Mouse (Mus musculus) neural tube, embryonic 12.5 days (tissue): ENCODE data around the gene Arfgef2. TPM values are rescaled to one million over a fixed set of nuclear protein-coding genes. Genes with fewer than 3 reads are reported as not detected.

Source experiments
- ATAC-seq: fragments of 200-750 bp; cut with Nextera tagmentation; 2 replicates; pipeline ENCODE4 v1.8.0; 2017; ENCODE audit warnings: low read depth, mild to moderate bottlenecking, moderate TSS enrichment, moderate library complexity; ENCODE audit not compliant: low FRiP score
- H3K27ac ChIP-seq: fragments of 300-500 bp; sonication (generic); 2 replicates; pipeline ENCODE4 v1.5.1; 2016
- H3K27me3 ChIP-seq: fragments of 300-500 bp; sonication (generic); replicated peaks from 2 replicates; pipeline ENCODE4 v1.6.1; 2016; ENCODE audit warnings: mild to moderate bottlenecking
- H3K36me3 ChIP-seq: fragments of 300-500 bp; sonication (generic); 2 replicates; pipeline ENCODE4 v1.6.1; 2016; ENCODE audit warnings: mild to moderate bottlenecking
- H3K4me1 ChIP-seq: fragments of 300-500 bp; sonication (generic); 2 replicates; pipeline ENCODE4 v1.6.1; 2016
- H3K4me2 ChIP-seq: fragments of 300-500 bp; sonication (generic); replicated peaks from 2 replicates; pipeline ENCODE4 v1.6.1; 2016; ENCODE audit warnings: mild to moderate bottlenecking
- H3K4me3 ChIP-seq: fragments of 300-500 bp; sonication (generic); 2 replicates; pipeline ENCODE4 v1.5.1; 2016
- H3K9ac ChIP-seq: fragments of 300-500 bp; sonication (generic); 2 replicates; pipeline ENCODE4 v1.6.1; 2016; ENCODE audit warnings: mild to moderate bottlenecking
- H3K9me3 ChIP-seq: fragments of 300-500 bp; sonication (generic); 2 replicates; pipeline ENCODE4 v1.6.1; 2016; ENCODE audit warnings: mild to moderate bottlenecking
- WGBS: fragments of 180-500 bp; shearing (Covaris S2); methylation state at CpG from one replicate; pipeline ENCODE4 v1.1.7; 2016; 5-methylcytosine and 5-hydroxymethylcytosine counted together
- polyA plus RNA-seq: library from polyadenylated mRNA; unstranded; fragments of >200 nt; fragmentation: Nextera tagmentation; extraction: Ambion mirVana; gene quantifications from 2 replicates; pipeline ENCODE4 v1.2.1, GENCODE M21; 2016

Gene Arfgef2
- polyA plus RNA-seq, 1 experiment from 2014 or later = 5.7 TPM

GRCm38 (mm10) chr2:166870899-166871298 lies 65.5 kb downstream of the Arfgef2 start:
- no peaks in the 10 kb centered on the region for H3K9me3 ChIP-seq
- no peak overlapping the region for H3K9ac ChIP-seq
- H3K27me3 ChIP-seq = no peaks in the 10 kb centered on the region
- H3K4me1 ChIP-seq = no peaks in the 10 kb centered on the region
- no peak overlapping the region for H3K27ac ChIP-seq
- peaks cover 57% of the 10 kb centered on the region for H3K36me3 ChIP-seq
- H3K4me2 ChIP-seq = no peak overlapping the region
- 94% methylated on average over 10 of the region's 10 CpGs for WGBS
- ATAC-seq = no peak
- no peak overlapping the region for H3K4me3 ChIP-seq

DNA sequence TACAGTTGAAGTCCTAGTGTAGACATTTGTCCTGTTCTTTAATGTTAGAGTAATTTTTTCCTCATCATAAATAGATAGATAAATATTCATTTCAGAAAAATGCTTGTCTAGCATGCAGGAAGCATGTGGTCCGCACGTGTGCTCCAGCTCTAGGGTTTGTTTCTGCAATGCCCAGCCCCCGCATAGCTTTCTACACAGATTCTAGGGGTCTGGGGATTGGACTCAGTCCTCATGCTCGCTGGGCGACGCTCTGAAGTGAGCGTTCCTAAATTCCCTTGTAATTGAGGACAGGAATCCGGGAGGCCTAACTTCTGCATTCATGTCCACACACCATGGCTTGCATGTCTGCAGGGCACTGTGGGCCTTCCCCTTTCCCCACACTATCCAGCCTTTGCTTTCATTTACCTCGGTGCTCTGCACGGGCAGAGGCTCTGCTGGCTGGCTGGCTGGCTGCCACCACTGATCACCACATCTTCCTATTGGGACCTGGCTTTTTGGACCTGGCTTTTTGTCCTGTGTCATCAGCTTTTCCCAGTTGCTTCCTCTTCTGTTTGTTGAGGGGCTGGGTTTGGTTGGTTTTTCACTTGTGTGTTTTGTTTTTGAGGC lies 69.4 kb downstream of the Arfgef2 start:
- no peak overlapping the region for H3K4me2 ChIP-seq
- no peak for ATAC-seq
- H3K36me3 ChIP-seq = peaks cover 47% of the 10 kb centered on the region
- no peak overlapping the region for H3K9ac ChIP-seq
- no peaks in the 10 kb centered on the region for H3K9me3 ChIP-seq
- H3K4me3 ChIP-seq = no peak overlapping the region
- H3K27me3 ChIP-seq = no peaks in the 10 kb centered on the region
- H3K4me1 ChIP-seq = no peaks in the 10 kb centered on the region
- WGBS = 84% methylated on average over 10 of the region's 10 CpGs
- no peak overlapping the region for H3K27ac ChIP-seq

DNA sequence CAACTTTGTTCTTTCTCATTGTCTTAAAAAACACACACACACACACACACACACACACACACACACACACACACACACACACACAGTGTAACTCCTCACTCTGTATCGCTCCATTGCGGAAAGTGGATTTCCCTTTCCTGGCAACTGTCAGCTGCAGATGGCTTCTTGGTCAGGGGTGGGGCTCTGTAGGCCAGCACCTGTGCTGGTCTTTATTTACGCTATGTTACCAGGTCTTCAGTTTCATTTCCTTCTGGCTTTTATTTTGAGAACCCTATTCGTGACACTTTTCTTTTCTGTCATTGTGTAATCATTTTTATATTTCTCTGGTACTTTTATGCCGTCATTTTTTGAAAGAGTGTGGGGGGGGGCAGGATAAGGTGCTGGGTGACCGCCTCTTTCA lies 70.2 kb downstream of the Arfgef2 start:
- no peaks in the 10 kb centered on the region for H3K27me3 ChIP-seq
- H3K4me2 ChIP-seq = no peak overlapping the region
- 93% methylated on average over 6 of the region's 6 CpGs for WGBS
- no peak for ATAC-seq
- no peaks in the 10 kb centered on the region for H3K9me3 ChIP-seq
- peaks cover 43% of the 10 kb centered on the region; the same call in 1 of the 2 replicates for H3K36me3 ChIP-seq
- no peaks in the 10 kb centered on the region for H3K4me1 ChIP-seq
- no peak overlapping the region for H3K9ac ChIP-seq
- H3K4me3 ChIP-seq = no peak overlapping the region
- no peak overlapping the region for H3K27ac ChIP-seq

DNA sequence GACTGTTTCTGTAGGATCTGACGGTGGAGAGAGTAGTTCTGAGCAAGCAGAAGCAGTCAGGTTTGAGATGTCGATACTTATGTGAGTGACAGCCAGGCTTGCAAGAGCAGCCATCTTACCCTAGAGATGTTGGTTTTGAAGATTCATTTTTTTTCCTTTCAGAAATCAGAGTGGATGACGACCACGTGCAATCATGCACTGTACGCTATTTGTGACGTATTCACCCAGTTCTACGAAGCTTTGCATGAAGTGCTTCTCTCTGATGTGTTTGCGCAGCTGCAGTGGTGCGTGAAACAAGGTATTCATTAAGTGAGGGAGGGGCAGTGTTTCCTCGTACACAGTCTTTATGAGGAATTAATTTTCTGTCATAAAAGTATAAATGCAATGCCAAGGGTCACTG lies 70.9 kb downstream of the Arfgef2 start:
- peaks cover 43% of the 10 kb centered on the region; the same call in 1 of the 2 replicates for H3K36me3 ChIP-seq
- H3K4me2 ChIP-seq = no peak overlapping the region
- H3K4me1 ChIP-seq = no peaks in the 10 kb centered on the region
- H3K27me3 ChIP-seq = no peaks in the 10 kb centered on the region
- H3K4me3 ChIP-seq = no peak overlapping the region
- 89% methylated on average over 10 of the region's 10 CpGs for WGBS
- no peak overlapping the region for H3K9ac ChIP-seq
- no peak overlapping the region for H3K27ac ChIP-seq
- ATAC-seq = no peak
- no peaks in the 10 kb centered on the region for H3K9me3 ChIP-seq

- Histone ChIP-seq H3K4me1 (no peaks in the 10 kb centered on the region), H3K4me3 (no peak overlapping the region), H3K27ac (no peak overlapping the region), H3K27me3 (no peaks in the 10 kb centered on the region), H3K36me3 (peaks cover 17% of the 10 kb centered on the region), H3K9ac (no peak overlapping the region), H3K4me2 (no peak overlapping the region), H3K9me3 (no peaks in the 10 kb centered on the region)
- WGBS = 94% methylated on average over 7 of the region's 7 CpGs
- ATAC-seq = no peak
These were observed 79.7 kb downstream of the Arfgef2 start for GRCm38 (mm10) chr2:166885066-166885465.

DNA sequence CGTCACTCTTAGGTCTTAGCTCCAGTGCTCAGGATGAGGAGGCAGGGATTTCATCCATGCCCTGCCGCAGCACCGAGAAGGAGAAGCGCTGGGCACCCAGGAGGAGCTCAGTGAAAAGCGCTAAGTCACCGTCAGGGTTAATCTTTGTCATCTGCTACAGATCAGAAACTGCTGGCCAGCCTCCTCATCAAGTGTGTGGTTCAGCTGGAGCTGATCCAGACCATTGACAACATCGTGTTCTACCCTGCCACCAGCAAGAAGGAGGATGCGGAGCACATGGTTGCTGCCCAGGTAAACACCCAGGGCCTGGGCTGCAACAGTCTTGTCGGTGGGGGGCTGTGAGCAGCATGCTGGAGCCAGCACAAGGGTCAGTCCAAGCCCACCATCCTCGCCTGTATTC lies 80.2 kb downstream of the Arfgef2 start:
- H3K4me1 ChIP-seq = no peaks in the 10 kb centered on the region
- H3K4me3 ChIP-seq = no peak overlapping the region
- 81% methylated on average over 10 of the region's 10 CpGs for WGBS
- no peak for ATAC-seq
- no peaks in the 10 kb centered on the region for H3K9me3 ChIP-seq
- no peaks in the 10 kb centered on the region for H3K27me3 ChIP-seq
- H3K4me2 ChIP-seq = no peak overlapping the region
- no peak overlapping the region for H3K9ac ChIP-seq
- H3K36me3 ChIP-seq = peaks cover 20% of the 10 kb centered on the region
- H3K27ac ChIP-seq = no peak overlapping the region

DNA sequence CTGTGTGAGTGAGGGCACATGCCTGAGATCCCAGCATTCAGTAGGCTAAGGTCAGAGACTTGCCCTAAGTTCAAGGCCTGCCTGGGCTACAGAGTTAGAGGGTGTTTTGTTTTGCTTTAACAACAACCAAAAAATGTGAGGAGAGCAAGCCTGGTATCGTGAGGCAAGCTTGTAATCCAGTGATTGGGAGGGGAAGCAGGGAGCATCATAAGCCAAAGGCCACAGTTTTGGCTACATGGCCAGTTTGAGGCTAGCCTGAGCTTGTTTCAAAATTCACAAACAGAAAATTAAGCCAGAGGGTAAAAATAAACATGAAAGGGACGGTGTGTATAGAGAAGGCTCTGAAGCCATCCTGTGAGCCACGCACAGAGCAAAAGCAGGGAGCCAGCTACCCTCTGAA lies 80.8 kb downstream of the Arfgef2 start:
- Histone ChIP-seq H3K4me1 (no peaks in the 10 kb centered on the region), H3K27me3 (no peaks in the 10 kb centered on the region), H3K36me3 (peaks cover 22% of the 10 kb centered on the region), H3K4me3 (no peak overlapping the region), H3K4me2 (no peak overlapping the region), H3K9ac (no peak overlapping the region), H3K27ac (no peak overlapping the region), H3K9me3 (no peaks in the 10 kb centered on the region)
- no peak for ATAC-seq
- 89% methylated on average over 3 of the region's 3 CpGs for WGBS

DNA sequence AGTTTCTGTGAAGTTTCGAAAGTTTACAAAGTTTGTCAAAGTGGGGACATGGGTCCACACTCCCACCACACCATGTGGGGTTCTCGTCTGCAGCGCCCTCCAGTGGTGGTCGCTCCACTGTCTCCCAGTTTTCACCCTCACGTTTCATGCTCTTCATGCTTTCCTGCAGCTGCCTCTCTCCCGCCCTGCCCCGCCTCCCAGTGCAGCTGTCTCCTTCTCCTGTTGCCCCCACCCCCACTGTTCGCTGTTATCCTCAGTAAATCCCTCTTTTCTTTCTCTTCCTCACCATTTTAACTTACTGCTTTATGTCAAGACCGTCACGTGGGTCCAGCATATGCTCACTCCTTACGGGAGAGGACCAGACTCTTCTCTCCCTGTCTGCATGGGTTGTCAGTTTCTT lies 82.4 kb downstream of the Arfgef2 start:
- no peak; the same call in 1 of the 2 replicates for ATAC-seq
- H3K4me3 ChIP-seq = no peak overlapping the region
- H3K27me3 ChIP-seq = no peaks in the 10 kb centered on the region
- H3K36me3 ChIP-seq = peaks cover 30% of the 10 kb centered on the region
- WGBS = 35% methylated on average over 11 of the region's 11 CpGs
- no peaks in the 10 kb centered on the region for H3K9me3 ChIP-seq
- H3K4me2 ChIP-seq = no peak overlapping the region
- no peaks in the 10 kb centered on the region for H3K4me1 ChIP-seq
- H3K9ac ChIP-seq = no peak overlapping the region
- H3K27ac ChIP-seq = no peak overlapping the region

- Histone ChIP-seq H3K27ac (no peak overlapping the region), H3K9ac (no peak overlapping the region), H3K9me3 (no peaks in the 10 kb centered on the region), H3K4me1 (no peaks in the 10 kb centered on the region), H3K36me3 (peaks cover 34% of the 10 kb centered on the region), H3K4me3 (no peak overlapping the region), H3K4me2 (no peak overlapping the region), H3K27me3 (no peaks in the 10 kb centered on the region)
- 76% methylated on average over 9 of the region's 9 CpGs for WGBS
- no peak for ATAC-seq
These were observed 86.0 kb downstream of the Arfgef2 start for GRCm38 (mm10) chr2:166891366-166891880.

DNA sequence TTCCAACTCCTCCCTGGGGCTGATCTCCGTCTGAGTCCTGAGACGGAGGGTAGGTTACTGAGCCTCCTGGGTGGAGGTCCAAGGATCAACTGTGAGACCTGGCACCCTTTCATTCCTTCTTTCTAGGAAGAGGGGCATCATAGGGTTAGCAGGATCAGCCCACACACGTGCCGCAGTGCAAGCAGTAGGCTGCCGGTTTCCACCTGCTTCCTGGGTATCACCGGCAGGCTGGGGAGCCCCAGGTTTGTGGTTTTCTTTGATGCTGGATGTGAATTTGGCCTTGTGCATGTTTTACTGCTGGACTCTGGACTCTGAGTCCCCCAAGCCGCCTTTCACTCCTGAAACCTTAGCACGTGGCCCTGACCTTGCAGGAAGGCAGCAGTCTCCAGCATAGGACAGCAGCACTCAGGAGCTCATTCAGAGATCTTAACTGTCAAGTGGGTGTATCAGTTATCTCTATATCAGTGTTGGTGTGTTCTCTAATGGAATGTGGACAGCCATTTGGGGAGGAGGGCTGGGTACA lies 86.8 kb downstream of the Arfgef2 start:
- Histone ChIP-seq H3K9ac (no peak overlapping the region), H3K36me3 (peaks cover 34% of the 10 kb centered on the region), H3K4me2 (no peak overlapping the region), H3K9me3 (no peaks in the 10 kb centered on the region), H3K27me3 (no peaks in the 10 kb centered on the region), H3K27ac (no peak overlapping the region), H3K4me3 (no peak overlapping the region), H3K4me1 (no peaks in the 10 kb centered on the region)
- ATAC-seq = no peak
- WGBS = 95% methylated on average over 8 of the region's 8 CpGs

GRCm38 (mm10) chr2:166893036-166893435 lies 87.6 kb downstream of the Arfgef2 start:
- 92% methylated on average over 5 of the region's 5 CpGs for WGBS
- no peak overlapping the region for H3K9ac ChIP-seq
- peaks cover 34% of the 10 kb centered on the region for H3K36me3 ChIP-seq
- H3K4me2 ChIP-seq = no peak overlapping the region
- no peaks in the 10 kb centered on the region for H3K4me1 ChIP-seq
- no peaks in the 10 kb centered on the region for H3K9me3 ChIP-seq
- H3K27me3 ChIP-seq = no peaks in the 10 kb centered on the region
- no peak overlapping the region for H3K27ac ChIP-seq
- no peak for ATAC-seq
- H3K4me3 ChIP-seq = no peak overlapping the region

DNA sequence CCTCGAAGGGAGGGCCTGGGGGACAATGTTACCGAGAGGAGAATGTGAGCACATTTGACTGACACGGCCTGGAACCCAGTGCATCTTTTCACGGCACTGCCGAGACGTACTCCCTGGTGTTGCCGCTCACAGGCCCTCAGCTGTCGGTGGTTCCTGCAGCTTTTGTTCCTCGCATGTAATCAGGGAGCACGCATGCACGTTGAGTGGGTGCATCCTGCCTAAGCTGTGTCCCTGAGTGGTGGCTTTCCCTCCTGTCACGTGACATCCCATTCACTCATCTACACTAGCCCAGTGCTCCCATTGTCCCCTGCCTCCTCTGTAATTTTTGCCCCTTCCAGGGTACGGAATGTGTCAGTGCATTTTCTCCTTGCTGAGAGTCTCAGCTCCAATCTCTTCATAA lies 91.0 kb downstream of the Arfgef2 start:
- Histone ChIP-seq H3K36me3 (peaks cover 25% of the 10 kb centered on the region), H3K4me2 (no peak overlapping the region), H3K4me1 (no peaks in the 10 kb centered on the region), H3K9me3 (no peaks in the 10 kb centered on the region), H3K9ac (no peak overlapping the region), H3K4me3 (no peak overlapping the region), H3K27ac (no peak overlapping the region), H3K27me3 (no peaks in the 10 kb centered on the region)
- WGBS = 80% methylated on average over 13 of the region's 13 CpGs
- no peak for ATAC-seq

GRCm38 (mm10) chr2:166896974-166897373 lies 91.6 kb downstream of the Arfgef2 start:
- H3K4me1 ChIP-seq = no peaks in the 10 kb centered on the region
- H3K27ac ChIP-seq = no peak overlapping the region
- H3K4me2 ChIP-seq = no peak overlapping the region
- H3K4me3 ChIP-seq = no peak overlapping the region
- 92% methylated on average over 12 of the region's 12 CpGs for WGBS
- ATAC-seq = no peak
- H3K9ac ChIP-seq = no peak overlapping the region
- no peaks in the 10 kb centered on the region for H3K9me3 ChIP-seq
- peaks cover 18% of the 10 kb centered on the region for H3K36me3 ChIP-seq
- no peaks in the 10 kb centered on the region for H3K27me3 ChIP-seq
